Mouse (Mus musculus) frontal cortex, adult (tissue): ENCODE results near the gene Gm5868.
"Not testable (repeated sequence)": the region's sequence is repeated elsewhere in the genome, so short reads cannot be mapped to it uniquely, and the experiment has no call there.

ENCODE experiments used
- ATAC-seq: cut with Nextera tagmentation; 2 replicates; pipeline ENCODE4 v1.9.2; 2017; ENCODE audit warnings: mild to moderate bottlenecking, moderate library complexity, mixed read lengths; ENCODE audit not compliant: low TSS enrichment

The Gm5868 gene

GRCm38 (mm10) chr5:72587192-72587681 lies at the start of gene Gm5868:
Gene Gm5868 (minus strand): TSS chr5:72587551.
- no peak for ATAC-seq

GRCm38 (mm10) chr5:72636576-72636975 lies 49.2 kb upstream of the Gm5868 start:
- no peak for ATAC-seq

GRCm38 (mm10) chr5:72636122-72636521 lies 48.8 kb upstream of the Gm5868 start:
- ATAC-seq, result no peak

- no peak for ATAC-seq
Measured at GRCm38 (mm10) chr5:72634791-72635271, 47.5 kb upstream of the Gm5868 start.

GRCm38 (mm10) chr5:72630026-72630425 lies 42.7 kb upstream of the Gm5868 start:
- ATAC-seq, result 0 out of 2 replicates have a peak, but pooled peaks have one; percentile 52

GRCm38 (mm10) chr5:72621022-72621421 lies 33.7 kb upstream of the Gm5868 start:
- no peak for ATAC-seq

- ATAC-seq, result no peak
Measured at GRCm38 (mm10) chr5:72617413-72617812, 30.1 kb upstream of the Gm5868 start.

- no peak for ATAC-seq
Measured at GRCm38 (mm10) chr5:72603138-72603537, 15.8 kb upstream of the Gm5868 start.

GRCm38 (mm10) chr5:72601006-72601405 lies 13.7 kb upstream of the Gm5868 start:
- ATAC-seq, result 0 out of 2 replicates have a peak, but pooled peaks have one; percentile 50

- ATAC-seq, result not testable (repeated sequence)
Measured at GRCm38 (mm10) chr5:72586667-72587191, 622 bp downstream of the Gm5868 start.

- ATAC-seq, result not testable (repeated sequence)
Measured at GRCm38 (mm10) chr5:72586122-72586521, 1.2 kb downstream of the Gm5868 start.

- not testable (repeated sequence) for ATAC-seq
Measured at GRCm38 (mm10) chr5:72580970-72581332, 6.4 kb downstream of the Gm5868 start, which contains the start of gene Zar1. Gene Zar1 (minus strand): TSS chr5:72581254.

GRCm38 (mm10) chr5:72580088-72580969 lies 7.0 kb downstream of the Gm5868 start:
- not testable (repeated sequence) for ATAC-seq

GRCm38 (mm10) chr5:72579599-72579998 lies 7.8 kb downstream of the Gm5868 start:
- not testable (repeated sequence) for ATAC-seq

GRCm38 (mm10) chr5:72565621-72566020 lies 21.7 kb downstream of the Gm5868 start:
- ATAC-seq, result no peak

GRCm38 (mm10) chr5:72563183-72563582 lies 24.2 kb downstream of the Gm5868 start:
- not testable (repeated sequence) for ATAC-seq

- ATAC-seq, result no peak
Measured at GRCm38 (mm10) chr5:72560976-72561628, 26.2 kb downstream of the Gm5868 start.

- ATAC-seq, result peak; percentile 98
Measured at GRCm38 (mm10) chr5:72559544-72560049, 27.8 kb downstream of the Gm5868 start, which contains the start of gene Nfxl1. Gene Nfxl1 (minus strand): TSS chr5:72559684.

- ATAC-seq, result peak; percentile 53
Measured at GRCm38 (mm10) chr5:72558716-72559526, 28.4 kb downstream of the Gm5868 start.

- ATAC-seq, result no peak
Measured at GRCm38 (mm10) chr5:72556245-72556644, 31.1 kb downstream of the Gm5868 start.

GRCm38 (mm10) chr5:72551209-72551608 lies 36.1 kb downstream of the Gm5868 start:
- no peak for ATAC-seq
